9 mouse cellular contexts compared by ENCODE assay signal in genomic region chr9:35354652-35355130, GRCm38 (mm10).
A peak's percentile ranks its signal among the peaks of the same experiment; 100 is the strongest.
DNase-seq lines count a peak whose midpoint lies in the region; ATAC-seq and TF ChIP-seq lines count a peak whose summit lies in the region.
"Had no signal": no experiment of that assay in that cellular context is flagged by ENCODE, and none has a peak within 500 bp of the region (broad histone marks: within the 10 kb centered on the region; RNA-seq: fewer than 3 reads in every experiment).

No protein-coding gene starts in this region.

- H3K36me3 ChIP-seq in heart, embryonic 13.5 days = no peaks in the 10 kb centered on the region
- no peaks in the 10 kb centered on the region for H3K36me3 ChIP-seq in midbrain, embryonic 11.5 days (ENCODE audit: control insufficient read depth, insufficient read depth, low read length)
- H3K36me3 ChIP-seq in midbrain, embryonic 16.5 days (ENCODE audit: control insufficient read depth, insufficient read depth, low read length) = no peaks in the 10 kb centered on the region
- H3K36me3 ChIP-seq in hindbrain, postnatal 0 days (ENCODE audit: insufficient read depth, low read length) = no peaks in the 10 kb centered on the region
- H3K36me3 ChIP-seq in stomach, embryonic 15.5 days = no peaks in the 10 kb centered on the region

- no peak for DNase-seq in heart, postnatal 10 days
- peak; percentile 70 for DNase-seq in midbrain, embryonic 11.5 days (ENCODE audit: low spot score, missing footprints)
- peak; percentile 58 for DNase-seq in hindbrain, postnatal 0 days (ENCODE audit: low spot score)
- DNase-seq in left cerebral cortex, adult 18-20 months (ENCODE audit: low spot score in 2 of 2) = no peak
- no peak for DNase-seq in left cerebral cortex, adult 11 months (ENCODE audit: low spot score)
- DNase-seq: thymus, adult 18-20 months had no signal

- TF ChIP-seq CTCF in hindbrain, postnatal 0 days (IDR thresholded peaks at IDR 0.05; ENCODE audit: low read depth) = no peak

- H3K4me3 ChIP-seq in heart, embryonic 13.5 days = no peak overlapping the region
- no peak overlapping the region for H3K4me3 ChIP-seq in midbrain, embryonic 11.5 days (ENCODE audit: low read depth, low read length)
- no peak overlapping the region for H3K4me3 ChIP-seq in midbrain, embryonic 16.5 days (ENCODE audit: low read depth, low read length)
- H3K4me3 ChIP-seq in hindbrain, postnatal 0 days (ENCODE audit: low read length) = no peak overlapping the region
- H3K4me3 ChIP-seq in stomach, embryonic 15.5 days (replicated peaks) = no peak overlapping the region

- H3K4me2 ChIP-seq in heart, embryonic 13.5 days = no peak overlapping the region
- no peak overlapping the region for H3K4me2 ChIP-seq in midbrain, embryonic 11.5 days
- no peak overlapping the region for H3K4me2 ChIP-seq in midbrain, embryonic 16.5 days (ENCODE audit: low read length)
- no peak overlapping the region for H3K4me2 ChIP-seq in hindbrain, postnatal 0 days (ENCODE audit: low read depth, low read length)
- H3K4me2 ChIP-seq in stomach, embryonic 15.5 days = no peak overlapping the region

- WGBS in heart, embryonic 13.5 days = 32% methylated on average over 7 of the region's 7 CpGs
- 77% methylated on average over 7 of the region's 7 CpGs for WGBS in midbrain, embryonic 11.5 days
- WGBS in midbrain, embryonic 16.5 days = 59% methylated on average over 7 of the region's 7 CpGs
- 35% methylated on average over 7 of the region's 7 CpGs for WGBS in hindbrain, postnatal 0 days
- WGBS in stomach, embryonic 15.5 days = 51% methylated on average over 7 of the region's 7 CpGs

- intact Hi-C loops in heart, postnatal 10 days (cut with DNase I) = no loop called here

- H3K9ac ChIP-seq in heart, embryonic 13.5 days = no peak overlapping the region
- H3K9ac ChIP-seq in midbrain, embryonic 11.5 days (ENCODE audit: low read length) = no peak overlapping the region
- H3K9ac ChIP-seq in midbrain, embryonic 16.5 days (ENCODE audit: low read depth, low read length) = no peak overlapping the region
- no peak overlapping the region for H3K9ac ChIP-seq in hindbrain, postnatal 0 days (replicated peaks; ENCODE audit: low read length)
- no peak overlapping the region for H3K9ac ChIP-seq in stomach, embryonic 15.5 days

- H3K27ac ChIP-seq in heart, embryonic 13.5 days (replicated peaks) = peak overlapping the region; percentile 60
- H3K27ac ChIP-seq in midbrain, embryonic 11.5 days (ENCODE audit: low read depth, low read length) = no peak overlapping the region
- H3K27ac ChIP-seq in midbrain, embryonic 16.5 days (ENCODE audit: low read length) = no peak overlapping the region
- H3K27ac ChIP-seq in hindbrain, postnatal 0 days = no peak overlapping the region
- no peak overlapping the region for H3K27ac ChIP-seq in stomach, embryonic 15.5 days

- peak; percentile 46 for ATAC-seq in heart, embryonic 13.5 days (ENCODE audit: extremely low read depth, insufficient number of reproducible peaks, low FRiP score, low TSS enrichment)
- 0 out of 2 replicates have a peak, but pooled peaks have one; percentile 30 for ATAC-seq in midbrain, embryonic 11.5 days (ENCODE audit: low FRiP score)
- ATAC-seq in midbrain, embryonic 16.5 days = no peak
- 0 out of 2 replicates have a peak, but pooled peaks have one; percentile 43 for ATAC-seq in hindbrain, postnatal 0 days
- peak; percentile 67; the same call in 1 of the 2 replicates for ATAC-seq in stomach, embryonic 15.5 days (ENCODE audit: insufficient read depth, low FRiP score, low read depth)

- no peaks in the 10 kb centered on the region for H3K27me3 ChIP-seq in heart, embryonic 13.5 days (replicated peaks)
- H3K27me3 ChIP-seq in midbrain, embryonic 11.5 days (ENCODE audit: control insufficient read depth, insufficient read depth, low read length) = no peaks in the 10 kb centered on the region
- no peaks in the 10 kb centered on the region for H3K27me3 ChIP-seq in midbrain, embryonic 16.5 days (ENCODE audit: control insufficient read depth, insufficient read depth, low read depth, low read length)
- H3K27me3 ChIP-seq in hindbrain, postnatal 0 days (ENCODE audit: insufficient read depth, low read length) = peaks cover 5% of the 10 kb centered on the region; the same call in 1 of the 2 replicates
- no peaks in the 10 kb centered on the region for H3K27me3 ChIP-seq in stomach, embryonic 15.5 days (replicated peaks)

- peaks cover 16% of the 10 kb centered on the region for H3K4me1 ChIP-seq in heart, embryonic 13.5 days
- no peaks in the 10 kb centered on the region for H3K4me1 ChIP-seq in midbrain, embryonic 11.5 days (ENCODE audit: control insufficient read depth, insufficient read depth, low read length)
- H3K4me1 ChIP-seq in midbrain, embryonic 16.5 days (ENCODE audit: control insufficient read depth, insufficient read depth, low read length) = peaks cover 5% of the 10 kb centered on the region; the same call in 1 of the 2 replicates
- H3K4me1 ChIP-seq in hindbrain, postnatal 0 days (ENCODE audit: insufficient read depth, low read length) = 0 out of 2 replicates have a peak, but pooled peaks cover under 1% of the 10 kb centered on the region
- H3K4me1 ChIP-seq in stomach, embryonic 15.5 days = peaks cover 10% of the 10 kb centered on the region

- H3K9me3 ChIP-seq in heart, embryonic 13.5 days = no peaks in the 10 kb centered on the region
- H3K9me3 ChIP-seq in midbrain, embryonic 11.5 days (ENCODE audit: control insufficient read depth, low read length) = no peaks in the 10 kb centered on the region
- no peaks in the 10 kb centered on the region for H3K9me3 ChIP-seq in midbrain, embryonic 16.5 days (replicated peaks; ENCODE audit: control insufficient read depth, low read length, poor library complexity, severe bottlenecking)
- no peaks in the 10 kb centered on the region for H3K9me3 ChIP-seq in hindbrain, postnatal 0 days (ENCODE audit: low read length)
- no peaks in the 10 kb centered on the region for H3K9me3 ChIP-seq in stomach, embryonic 15.5 days

Comparison
In these comparisons a context has a peak if more than half of its experiments do, and no peak if none do; other contexts are left out.
1. DNase-seq: peak in midbrain, embryonic 11.5 days (single experiment) and hindbrain, postnatal 0 days (single experiment); none in heart, postnatal 10 days (0 of 2), left cerebral cortex, adult 18-20 months (0 of 2) and left cerebral cortex, adult 11 months (single experiment).